Mouse (Mus musculus) E14TG2a.4 (cell line): ENCODE measurements around the gene Gm45713.

ENCODE experiments used
- CTCF ChIP-seq: conservative IDR thresholded peaks from 2 replicates; pipeline ENCODE4 v1.5.1; 2014; ENCODE audit warnings: low read length
- NANOG ChIP-seq: IDR thresholded peaks from 2 replicates; pipeline ENCODE4 v1.6.1; 2014; ENCODE audit warnings: borderline replicate concordance, low read length, mixed read lengths
- POU5F1 ChIP-seq: IDR thresholded peaks from 2 replicates; pipeline ENCODE4 v1.6.1; 2014; ENCODE audit warnings: low read length, borderline replicate concordance

DNA sequence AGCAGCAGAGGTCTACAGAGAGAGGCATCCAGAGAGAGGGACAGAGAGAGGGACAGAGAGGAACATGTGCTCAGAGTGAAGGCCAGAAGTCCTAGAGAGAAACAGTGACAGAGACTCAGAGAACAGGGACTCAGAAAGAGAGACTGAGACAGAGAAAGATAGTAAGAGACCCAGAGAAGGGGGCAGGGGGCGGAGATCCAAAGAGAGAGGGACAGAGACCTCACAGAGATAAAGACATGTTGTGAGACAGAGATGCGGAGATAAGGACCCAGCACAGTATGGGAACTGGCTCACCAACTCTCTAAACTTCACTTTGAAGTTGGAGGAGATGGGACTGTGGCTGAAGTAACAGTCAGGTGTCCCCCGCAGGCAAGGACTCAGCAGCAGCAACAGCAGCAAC, 661 bp downstream of the Gm45713 start:
- TF ChIP-seq CTCF (no peak), NANOG (no peak), POU5F1 (no peak)
